Mouse (Mus musculus) cerebellum, postnatal 14 days (tissue): ENCODE data around the gene Fibin.

ENCODE experiments used
- DNase-seq, 2 experiments: peaks; one replicate each; pipeline ENCODE4 v3.0.0; 2021; ENCODE audit warnings: mixed read lengths in 2 of 2

The Fibin gene

GRCm38 (mm10) chr2:110313305-110313824 lies 49.6 kb downstream of the Fibin start:
- DNase-seq, result no peak
